Mouse (Mus musculus): ENCODE data around the gene Fbxo17. TPM values are rescaled to one million over a fixed set of nuclear protein-coding genes. Genes with fewer than 3 reads are reported as not detected.
"Not testable (repeated sequence)": the region's sequence is repeated elsewhere in the genome, so short reads cannot be mapped to it uniquely, and the experiment has no call there.

The Fbxo17 gene
- 7.6 and 9.3 TPM in 2 replicates for polyA plus RNA-seq (2016; fragmentation: Nextera tagmentation; extraction: Ambion mirVana)

GRCm38 (mm10) chr7:28716590-28717281, at the start of gene Fbxo17:
Gene Fbxo17 (plus strand): TSS chr7:28716804.
- 2% methylated on average over 36 of the region's 36 CpGs for WGBS
- Histone ChIP-seq H3K4me1 (peaks cover 10% of the 10 kb centered on the region), H3K9ac (peak within 1 kb of the TSS; percentile 61), H3K27me3 (replicated peaks) (no peaks in the 10 kb centered on the region), H3K9me3 (no peaks in the 10 kb centered on the region), H3K4me2 (replicated peaks) (peak within 1 kb of the TSS; percentile 74), H3K4me3 (peak within 1 kb of the TSS; percentile 37), H3K36me3 (no peaks in the 10 kb centered on the region), H3K27ac (no peak within 1 kb of the TSS)
- peak; percentile 86 for ATAC-seq (ENCODE audit: low FRiP score, low read depth)

GRCm38 (mm10) chr7:28671172-28671571, 45.4 kb upstream of the Fbxo17 start:
- WGBS = 71% methylated on average over 4 of the region's 4 CpGs

GRCm38 (mm10) chr7:28672276-28672675, 44.3 kb upstream of the Fbxo17 start:
- Histone ChIP-seq H3K4me1 (no peaks in the 10 kb centered on the region), H3K27ac (no peak overlapping the region), H3K36me3 (no peaks in the 10 kb centered on the region), H3K27me3 (replicated peaks) (no peaks in the 10 kb centered on the region), H3K9me3 (no peaks in the 10 kb centered on the region), H3K9ac (no peak overlapping the region), H3K4me3 (no peak overlapping the region), H3K4me2 (replicated peaks) (no peak overlapping the region)
- WGBS = 91% methylated on average over 5 of the region's 5 CpGs
- no peak for ATAC-seq (ENCODE audit: low FRiP score, low read depth)

More at GRCm38 (mm10) chr7:28671172-28671571, 45.4 kb upstream of the Fbxo17 start:
- ATAC-seq (ENCODE audit: low FRiP score, low read depth) = no peak
- no peaks in the 10 kb centered on the region for H3K27me3 ChIP-seq (replicated peaks)
- peaks cover 1% of the 10 kb centered on the region; the same call in 1 of the 2 replicates for H3K4me1 ChIP-seq
- no peaks in the 10 kb centered on the region for H3K9me3 ChIP-seq
- no peaks in the 10 kb centered on the region for H3K36me3 ChIP-seq
- H3K4me3 ChIP-seq = no peak overlapping the region
- H3K9ac ChIP-seq = no peak overlapping the region
- no peak overlapping the region for H3K27ac ChIP-seq
- H3K4me2 ChIP-seq (replicated peaks) = no peak overlapping the region

GRCm38 (mm10) chr7:28672786-28673185, 43.8 kb upstream of the Fbxo17 start:
- not testable (repeated sequence) for H3K4me3 ChIP-seq; H3K36me3 ChIP-seq; H3K4me1 ChIP-seq; H3K9ac ChIP-seq; H3K27ac ChIP-seq; H3K9me3 ChIP-seq; H3K4me2 ChIP-seq (replicated peaks); H3K27me3 ChIP-seq (replicated peaks); ATAC-seq (ENCODE audit: low FRiP score, low read depth)
- WGBS = 66% methylated on average over 5 of the region's 5 CpGs

- no peaks in the 10 kb centered on the region for H3K36me3 ChIP-seq
- no peak overlapping the region for H3K4me3 ChIP-seq
- H3K4me1 ChIP-seq = no peaks in the 10 kb centered on the region
- no peak overlapping the region for H3K4me2 ChIP-seq (replicated peaks)
- no peak overlapping the region for H3K9ac ChIP-seq
- 75% methylated on average over 9 of the region's 9 CpGs for WGBS
- H3K9me3 ChIP-seq = no peaks in the 10 kb centered on the region
- H3K27me3 ChIP-seq (replicated peaks) = no peaks in the 10 kb centered on the region
- no peak for ATAC-seq (ENCODE audit: low FRiP score, low read depth)
- H3K27ac ChIP-seq = no peak overlapping the region
These were observed 41.6 kb upstream of the Fbxo17 start for GRCm38 (mm10) chr7:28674994-28675393.

GRCm38 (mm10) chr7:28675746-28676145, 40.9 kb upstream of the Fbxo17 start:
- Histone ChIP-seq H3K9ac (no peak overlapping the region), H3K4me3 (no peak overlapping the region), H3K27me3 (replicated peaks) (no peaks in the 10 kb centered on the region), H3K4me1 (no peaks in the 10 kb centered on the region), H3K9me3 (no peaks in the 10 kb centered on the region), H3K4me2 (replicated peaks) (no peak overlapping the region), H3K36me3 (no peaks in the 10 kb centered on the region), H3K27ac (no peak overlapping the region)
- ATAC-seq (ENCODE audit: low FRiP score, low read depth) = no peak
- 42% methylated on average over 11 of the region's 11 CpGs for WGBS

- Histone ChIP-seq H3K27ac (no peak overlapping the region), H3K9ac (no peak overlapping the region), H3K4me2 (replicated peaks) (no peak overlapping the region), H3K27me3 (replicated peaks) (no peaks in the 10 kb centered on the region), H3K4me1 (no peaks in the 10 kb centered on the region), H3K36me3 (no peaks in the 10 kb centered on the region), H3K4me3 (no peak overlapping the region), H3K9me3 (no peaks in the 10 kb centered on the region)
- no peak for ATAC-seq (ENCODE audit: low FRiP score, low read depth)
- WGBS = 88% methylated on average over 13 of the region's 13 CpGs
These were observed 39.6 kb upstream of the Fbxo17 start for GRCm38 (mm10) chr7:28676811-28677541.

- Histone ChIP-seq H3K27ac (no peak overlapping the region), H3K9ac (no peak overlapping the region), H3K4me3 (no peak overlapping the region), H3K4me1 (no peaks in the 10 kb centered on the region), H3K4me2 (replicated peaks) (no peak overlapping the region), H3K27me3 (replicated peaks) (no peaks in the 10 kb centered on the region), H3K9me3 (no peaks in the 10 kb centered on the region), H3K36me3 (no peaks in the 10 kb centered on the region)
- no peak for ATAC-seq (ENCODE audit: low FRiP score, low read depth)
- WGBS = 89% methylated on average over 8 of the region's 8 CpGs
These were observed 39.0 kb upstream of the Fbxo17 start for GRCm38 (mm10) chr7:28677624-28678023.

- 77% methylated on average over 7 of the region's 7 CpGs for WGBS
- H3K4me1 ChIP-seq = peaks cover 6% of the 10 kb centered on the region; the same call in 1 of the 2 replicates
These were observed 25.5 kb upstream of the Fbxo17 start for GRCm38 (mm10) chr7:28691075-28691474.

GRCm38 (mm10) chr7:28692545-28693320, 23.9 kb upstream of the Fbxo17 start, which contains the start of gene Fbxo27:
Gene Fbxo27 (plus strand): TSS chr7:28692849.
- peak within 1 kb of the TSS; percentile 89 for H3K4me2 ChIP-seq (replicated peaks)
- H3K27me3 ChIP-seq (replicated peaks) = peaks cover 12% of the 10 kb centered on the region; the same call in 1 of the 2 replicates
- H3K9ac ChIP-seq = peak within 1 kb of the TSS; percentile 63
- peak; percentile 42 for ATAC-seq (ENCODE audit: low FRiP score, low read depth)
- WGBS = 29% methylated on average over 29 of the region's 30 CpGs
- no peaks in the 10 kb centered on the region for H3K36me3 ChIP-seq
- peaks cover 6% of the 10 kb centered on the region; the same call in 1 of the 2 replicates for H3K4me1 ChIP-seq
- no peak within 1 kb of the TSS for H3K27ac ChIP-seq
- no peaks in the 10 kb centered on the region for H3K9me3 ChIP-seq
- peak within 1 kb of the TSS; percentile 53 for H3K4me3 ChIP-seq

More at GRCm38 (mm10) chr7:28691075-28691474, 25.5 kb upstream of the Fbxo17 start:
- Histone ChIP-seq H3K9ac (no peak overlapping the region), H3K36me3 (no peaks in the 10 kb centered on the region), H3K4me3 (no peak overlapping the region), H3K9me3 (no peaks in the 10 kb centered on the region), H3K27me3 (replicated peaks) (peaks cover 12% of the 10 kb centered on the region; the same call in 1 of the 2 replicates), H3K27ac (no peak overlapping the region), H3K4me2 (replicated peaks) (no peak overlapping the region)
- no peak for ATAC-seq (ENCODE audit: low FRiP score, low read depth)

GRCm38 (mm10) chr7:28693321-28693966, 23.2 kb upstream of the Fbxo17 start:
- ATAC-seq (ENCODE audit: low FRiP score, low read depth) = peak; percentile 77
- Histone ChIP-seq H3K36me3 (no peaks in the 10 kb centered on the region), H3K4me2 (replicated peaks) (peak overlapping the region; percentile 89), H3K27me3 (replicated peaks) (peaks cover 12% of the 10 kb centered on the region; the same call in 1 of the 2 replicates), H3K9me3 (no peaks in the 10 kb centered on the region), H3K9ac (peak overlapping the region; percentile 63), H3K4me1 (peaks cover 6% of the 10 kb centered on the region; the same call in 1 of the 2 replicates), H3K4me3 (peak overlapping the region; percentile 53), H3K27ac (no peak overlapping the region)
- WGBS = under 1% methylated on average over 38 of the region's 38 CpGs

Data from neural tube, embryonic 12.5 days (tissue).